Mouse (Mus musculus): ENCODE results near the gene Pacsin2. TPM values are rescaled to one million over a fixed set of nuclear protein-coding genes. Genes with fewer than 3 reads are reported as not detected.

Gene Pacsin2
- polyA plus RNA-seq, 1 experiment, result 8.8 TPM

DNA sequence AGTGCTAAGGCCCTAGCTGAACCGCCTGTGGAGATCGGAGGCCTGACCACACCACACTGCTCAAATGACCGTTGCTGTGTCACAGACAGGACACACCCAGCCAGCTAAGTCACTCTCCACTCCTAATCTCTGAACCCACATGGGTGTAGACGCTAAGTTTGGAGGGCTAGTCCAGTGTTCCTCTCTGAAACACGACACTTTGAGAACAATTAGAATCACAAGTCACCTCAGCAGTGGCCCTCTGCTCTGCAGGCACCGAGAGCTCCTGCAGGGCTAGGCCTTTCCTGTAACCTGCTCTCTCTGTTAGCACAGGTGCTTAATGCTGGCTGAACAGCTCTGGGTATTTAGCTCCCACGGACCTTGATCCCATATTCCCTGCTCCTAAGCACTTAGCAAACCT lies 120.2 kb downstream of the Pacsin2 start:
- Histone ChIP-seq H3K4me1 (ENCODE audit: control insufficient read depth) (peaks cover 68% of the 10 kb centered on the region), H3K4me3 (replicated peaks) (peak overlapping the region; percentile 36), H3K9me3 (ENCODE audit: control insufficient read depth, low read length) (no peaks in the 10 kb centered on the region), H3K27me3 (ENCODE audit: control insufficient read depth) (no peaks in the 10 kb centered on the region), H3K36me3 (ENCODE audit: control insufficient read depth) (peaks cover 72% of the 10 kb centered on the region)
- TF ChIP-seq GATA1 (IDR thresholded peaks at IDR 0.05; ENCODE audit: low read length), result peak; percentile 49; the same call in 1 of the 2 replicates
- TF ChIP-seq TAL1 (IDR thresholded peaks at IDR 0.05; ENCODE audit: low read length), result peak; percentile 48; the same call in 2 of the 3 replicates

GRCm38 (mm10) chr15:83338908-83339307 lies 125.5 kb downstream of the Pacsin2 start:
- no peak overlapping the region for H3K4me3 ChIP-seq (replicated peaks)
- H3K36me3 ChIP-seq (ENCODE audit: control insufficient read depth), result peaks cover 81% of the 10 kb centered on the region
- H3K9me3 ChIP-seq (ENCODE audit: control insufficient read depth, low read length), result no peaks in the 10 kb centered on the region
- no peak for TF ChIP-seq GATA1 (IDR thresholded peaks at IDR 0.05; ENCODE audit: low read length)
- no peak for TF ChIP-seq TAL1 (IDR thresholded peaks at IDR 0.05; ENCODE audit: low read length)
- H3K4me1 ChIP-seq (ENCODE audit: control insufficient read depth), result peaks cover 37% of the 10 kb centered on the region
- H3K27me3 ChIP-seq (ENCODE audit: control insufficient read depth), result no peaks in the 10 kb centered on the region

DNA sequence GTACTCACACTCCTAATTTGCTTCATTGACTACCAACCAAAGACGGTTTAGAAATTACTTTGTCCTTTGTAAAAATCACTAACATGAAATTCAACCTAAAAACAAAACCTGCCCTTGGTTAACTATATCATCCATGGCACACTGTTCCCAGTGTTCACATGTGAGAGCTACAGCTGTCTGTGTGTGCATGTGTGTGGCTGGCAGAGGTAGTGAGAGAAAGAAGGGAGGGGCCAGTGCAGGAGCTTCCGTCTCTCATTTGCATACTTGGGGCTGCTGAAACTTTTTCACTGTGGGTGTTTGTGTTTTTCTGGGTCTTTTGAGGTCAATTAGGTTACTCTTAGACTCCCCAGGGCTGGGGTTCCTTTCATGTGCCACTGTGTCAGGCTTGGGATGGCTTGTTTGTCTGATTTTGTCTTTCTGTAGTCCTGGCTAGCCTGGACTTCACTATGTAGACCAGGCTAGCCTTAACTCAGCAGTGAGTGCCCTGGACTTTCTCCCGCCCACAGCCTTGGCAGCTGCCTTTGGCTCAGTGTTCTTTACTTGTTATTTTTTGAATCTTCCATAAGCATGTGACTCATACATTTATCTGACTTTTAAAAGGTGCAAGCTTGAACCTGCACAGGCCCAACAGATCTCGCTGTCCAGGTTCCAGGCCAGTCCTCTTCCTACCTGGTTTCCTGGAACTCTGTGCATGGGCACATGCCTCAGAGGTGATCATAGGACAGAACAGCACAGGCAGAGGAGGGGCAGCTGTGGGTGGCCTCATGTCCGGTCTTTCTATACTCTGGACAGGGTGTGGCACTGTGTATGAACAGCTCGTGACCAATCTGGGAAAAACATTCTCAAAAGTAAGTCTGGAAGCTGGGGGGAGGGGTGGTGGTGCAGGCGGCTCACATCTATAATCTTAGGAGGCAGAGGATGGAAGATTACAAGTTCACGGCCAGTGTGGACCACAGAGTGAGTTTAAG lies 126.2 kb downstream of the Pacsin2 start:
- TF ChIP-seq GATA1 (IDR thresholded peaks at IDR 0.05; ENCODE audit: low read length) (no peak), TAL1 (IDR thresholded peaks at IDR 0.05; ENCODE audit: low read length) (no peak)
- Histone ChIP-seq H3K36me3 (ENCODE audit: control insufficient read depth) (peaks cover 86% of the 10 kb centered on the region), H3K4me3 (replicated peaks) (no peak overlapping the region), H3K27me3 (ENCODE audit: control insufficient read depth) (no peaks in the 10 kb centered on the region), H3K4me1 (ENCODE audit: control insufficient read depth) (peaks cover 30% of the 10 kb centered on the region), H3K9me3 (ENCODE audit: control insufficient read depth, low read length) (no peaks in the 10 kb centered on the region)

DNA sequence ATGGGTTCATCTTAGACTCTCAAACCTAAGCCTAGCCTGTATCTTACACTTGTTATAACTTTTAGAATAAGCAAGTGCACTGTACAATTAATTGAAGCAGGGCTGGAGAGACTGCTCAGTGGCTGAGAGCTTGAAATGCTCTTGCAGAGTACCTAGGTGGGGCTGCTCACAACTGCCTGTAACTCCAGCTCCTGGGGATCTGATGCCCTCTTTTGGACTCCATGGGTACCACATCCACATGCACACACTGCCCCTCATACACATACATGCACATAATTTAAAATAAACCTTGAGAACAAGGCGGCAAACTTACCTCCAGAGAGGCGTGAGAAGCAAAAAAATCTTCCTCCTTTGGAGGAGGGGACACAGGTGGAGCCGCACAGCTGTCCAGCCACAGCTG lies 132.0 kb downstream of the Pacsin2 start:
- TF ChIP-seq TAL1 (IDR thresholded peaks at IDR 0.05; ENCODE audit: low read length) (no peak), GATA1 (IDR thresholded peaks at IDR 0.05; ENCODE audit: low read length) (no peak)
- Histone ChIP-seq H3K9me3 (ENCODE audit: control insufficient read depth, low read length) (no peaks in the 10 kb centered on the region), H3K36me3 (ENCODE audit: control insufficient read depth) (peaks cover 90% of the 10 kb centered on the region), H3K4me1 (ENCODE audit: control insufficient read depth) (peaks cover 7% of the 10 kb centered on the region), H3K4me3 (replicated peaks) (no peak overlapping the region), H3K27me3 (ENCODE audit: control insufficient read depth) (no peaks in the 10 kb centered on the region)

DNA sequence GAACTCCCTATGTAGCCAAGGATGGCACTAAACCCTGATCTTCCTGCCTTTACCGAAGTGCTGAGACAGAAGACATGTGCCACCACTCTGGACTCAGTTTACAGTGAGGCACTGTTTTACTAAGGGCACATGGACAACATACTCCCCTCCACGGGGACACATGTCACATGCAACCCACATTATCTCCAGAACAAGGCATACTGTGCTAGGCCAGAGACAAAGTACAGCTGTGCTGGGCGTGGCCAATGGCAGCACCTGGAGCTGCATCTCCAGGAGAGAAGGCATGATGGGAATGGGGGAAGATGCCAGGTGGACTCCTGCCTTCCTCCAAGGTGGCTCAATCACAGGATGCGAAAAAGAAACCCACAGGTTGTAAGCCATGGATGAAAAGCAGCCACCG lies 135.5 kb downstream of the Pacsin2 start:
- no peak for TF ChIP-seq TAL1 (IDR thresholded peaks at IDR 0.05; ENCODE audit: low read length)
- no peak for TF ChIP-seq GATA1 (IDR thresholded peaks at IDR 0.05; ENCODE audit: low read length)
- H3K27me3 ChIP-seq (ENCODE audit: control insufficient read depth), result no peaks in the 10 kb centered on the region
- no peaks in the 10 kb centered on the region for H3K9me3 ChIP-seq (ENCODE audit: control insufficient read depth, low read length)
- no peak overlapping the region for H3K4me3 ChIP-seq (replicated peaks)
- H3K4me1 ChIP-seq (ENCODE audit: control insufficient read depth), result peaks cover 6% of the 10 kb centered on the region
- H3K36me3 ChIP-seq (ENCODE audit: control insufficient read depth), result peaks cover 88% of the 10 kb centered on the region

Other genes with a start within 250 kb of the Pacsin2 start
- not detected in 2 replicates for gene A4galt, start 212.8 kb downstream of the Pacsin2 start, polyA plus RNA-seq (2012)
- 2.4 and 3.3 TPM in 2 replicates for gene Arfgap3, start 114.4 kb downstream of the Pacsin2 start, polyA plus RNA-seq (2012)
- gene Ttll1, start 46.3 kb upstream of the Pacsin2 start, polyA plus RNA-seq (2012), result 0.13 TPM in 2 replicates
- not detected in 2 replicates for gene Bik, start 62.3 kb upstream of the Pacsin2 start, polyA plus RNA-seq (2012)
- 62.5 and 75.0 TPM in 2 replicates for gene Tspo, start 99.0 kb upstream of the Pacsin2 start, polyA plus RNA-seq (2012)
- gene Mcat, start 99.2 kb upstream of the Pacsin2 start, polyA plus RNA-seq (2012), result 0.91 and 2.0 TPM in 2 replicates
- 27.8 and 30.9 TPM in 2 replicates for gene Ttll12, start 130.6 kb upstream of the Pacsin2 start, polyA plus RNA-seq (2012)

All from erythroblast, embryonic 14.5 days (primary cell).